Mouse (Mus musculus) midbrain, embryonic 12.5 days (tissue): Measurements from ENCODE around the gene A530064D06Rik. TPM values are rescaled to one million over a fixed set of nuclear protein-coding genes. Genes with fewer than 3 reads are reported as not detected.

Source experiments
- ATAC-seq: fragments of 200-750 bp; cut with Nextera tagmentation; 2 replicates; pipeline ENCODE4 v1.8.0; 2017; ENCODE audit warnings: low read depth, moderate TSS enrichment, moderate library complexity; ENCODE audit not compliant: low FRiP score
- H3K27ac ChIP-seq: fragments of 300-500 bp; sonication (generic); replicated peaks from 2 replicates; pipeline ENCODE4 v1.5.1; 2016; ENCODE audit warnings: mild to moderate bottlenecking
- H3K27me3 ChIP-seq: fragments of 300-500 bp; sonication (generic); 2 replicates; pipeline ENCODE4 v1.6.1; 2016; ENCODE audit warnings: mild to moderate bottlenecking
- H3K36me3 ChIP-seq: fragments of 300-500 bp; sonication (generic); 2 replicates; pipeline ENCODE4 v1.6.1; 2016
- H3K4me1 ChIP-seq: fragments of 300-500 bp; sonication (generic); 2 replicates; pipeline ENCODE4 v1.6.1; 2016
- H3K4me2 ChIP-seq: fragments of 300-500 bp; sonication (generic); replicated peaks from 2 replicates; pipeline ENCODE4 v1.6.1; 2016; ENCODE audit warnings: mild to moderate bottlenecking, moderate library complexity
- H3K4me3 ChIP-seq: fragments of 300-500 bp; sonication (generic); 2 replicates; pipeline ENCODE4 v1.5.1; 2016; ENCODE audit warnings: mild to moderate bottlenecking
- H3K9ac ChIP-seq: fragments of 300-500 bp; sonication (generic); replicated peaks from 2 replicates; pipeline ENCODE4 v1.6.1; 2016; ENCODE audit warnings: mild to moderate bottlenecking, moderate library complexity
- H3K9me3 ChIP-seq: fragments of 300-500 bp; sonication (generic); 2 replicates; pipeline ENCODE4 v1.6.1; 2016; ENCODE audit warnings: mild to moderate bottlenecking
- WGBS: fragments of 180-500 bp; shearing (Covaris S2); methylation state at CpG from one replicate; pipeline ENCODE4 v1.1.7; 2016; 5-methylcytosine and 5-hydroxymethylcytosine counted together
- polyA plus RNA-seq: library from polyadenylated mRNA; unstranded; fragments of >200 nt; fragmentation: Nextera tagmentation; extraction: Ambion mirVana; gene quantifications from 2 replicates; pipeline ENCODE4 v1.2.1, GENCODE M21; 2016

A530064D06Rik gene
- polyA plus RNA-seq, 1 experiment from 2014 or later = not detected

GRCm38 (mm10) chr17:48118570-48118969, 48.5 kb downstream of the A530064D06Rik start:
- Histone ChIP-seq H3K4me1 (no peaks in the 10 kb centered on the region), H3K4me2 (no peak overlapping the region), H3K4me3 (no peak overlapping the region), H3K27me3 (no peaks in the 10 kb centered on the region), H3K9me3 (peaks cover 4% of the 10 kb centered on the region; the same call in 1 of the 2 replicates), H3K27ac (no peak overlapping the region), H3K36me3 (no peaks in the 10 kb centered on the region), H3K9ac (no peak overlapping the region)
- 75% methylated on average over 1 of the region's 1 CpGs for WGBS
- ATAC-seq = no peak

DNA sequence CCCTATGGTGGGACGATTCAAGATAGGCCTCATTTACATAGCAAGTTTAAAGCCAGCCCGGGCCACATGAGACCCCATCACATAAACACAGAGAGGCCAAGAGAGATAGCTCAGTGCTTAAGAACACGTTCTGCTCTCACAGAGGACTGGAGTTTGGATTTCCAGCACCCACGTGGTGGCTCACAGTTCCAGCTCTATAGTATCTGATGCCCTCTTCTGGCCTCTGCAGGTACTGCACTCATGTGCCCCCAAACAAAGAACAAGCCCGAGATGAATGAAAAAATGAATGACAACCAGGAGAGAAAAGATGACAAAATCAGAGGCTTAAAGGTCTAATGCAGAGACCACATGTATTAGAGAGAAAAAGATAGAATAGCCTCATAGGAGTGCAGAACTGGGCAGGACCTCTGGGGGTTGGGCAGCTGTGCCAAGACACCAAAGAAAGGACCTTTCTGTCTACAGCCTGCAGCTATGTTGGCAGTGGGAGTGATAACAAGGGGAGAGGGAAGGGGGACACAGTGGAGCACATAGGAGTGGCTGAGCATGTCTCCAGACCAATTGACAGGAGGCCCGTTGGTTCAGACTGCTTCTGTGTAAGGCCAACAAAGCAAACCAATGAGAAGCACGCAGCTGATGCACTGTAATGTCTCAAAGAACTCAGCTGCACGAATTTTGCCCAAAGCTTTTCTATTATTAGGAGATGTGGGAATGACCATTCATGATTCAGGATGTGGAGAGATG, 56.4 kb downstream of the A530064D06Rik start:
- no peaks in the 10 kb centered on the region; the same call in 1 of the 2 replicates for H3K27me3 ChIP-seq
- WGBS = 54% methylated on average over 8 of the region's 8 CpGs
- ATAC-seq = no peak

GRCm38 (mm10) chr17:48108520-48108919, 58.6 kb downstream of the A530064D06Rik start:
- 67% methylated on average over 3 of the region's 3 CpGs for WGBS

More for the DNA sequence above, 56.4 kb downstream of the A530064D06Rik start:
- no peak overlapping the region for H3K4me2 ChIP-seq
- no peak overlapping the region for H3K27ac ChIP-seq
- no peaks in the 10 kb centered on the region for H3K4me1 ChIP-seq
- peaks cover 5% of the 10 kb centered on the region; the same call in 1 of the 2 replicates for H3K9me3 ChIP-seq
- H3K4me3 ChIP-seq = no peak overlapping the region
- H3K9ac ChIP-seq = no peak overlapping the region
- H3K36me3 ChIP-seq = no peaks in the 10 kb centered on the region

GRCm38 (mm10) chr17:48107862-48108261, 59.2 kb downstream of the A530064D06Rik start:
- Histone ChIP-seq H3K4me2 (no peak overlapping the region), H3K4me1 (no peaks in the 10 kb centered on the region), H3K36me3 (no peaks in the 10 kb centered on the region), H3K27ac (no peak overlapping the region), H3K9ac (no peak overlapping the region), H3K4me3 (no peak overlapping the region), H3K27me3 (no peaks in the 10 kb centered on the region; the same call in 1 of the 2 replicates), H3K9me3 (no peaks in the 10 kb centered on the region)
- no peak for ATAC-seq
- WGBS = 62% methylated on average over 6 of the region's 6 CpGs

More at GRCm38 (mm10) chr17:48108520-48108919, 58.6 kb downstream of the A530064D06Rik start:
- Histone ChIP-seq H3K4me3 (no peak overlapping the region), H3K27me3 (no peaks in the 10 kb centered on the region; the same call in 1 of the 2 replicates), H3K4me2 (no peak overlapping the region), H3K27ac (no peak overlapping the region), H3K9me3 (peaks cover under 1% of the 10 kb centered on the region; the same call in 1 of the 2 replicates), H3K36me3 (no peaks in the 10 kb centered on the region), H3K4me1 (no peaks in the 10 kb centered on the region), H3K9ac (no peak overlapping the region)
- ATAC-seq = no peak

- Histone ChIP-seq H3K9me3 (no peaks in the 10 kb centered on the region), H3K36me3 (no peaks in the 10 kb centered on the region), H3K9ac (no peak overlapping the region), H3K4me1 (no peaks in the 10 kb centered on the region), H3K4me3 (no peak overlapping the region), H3K4me2 (no peak overlapping the region), H3K27ac (no peak overlapping the region), H3K27me3 (no peaks in the 10 kb centered on the region; the same call in 1 of the 2 replicates)
- 52% methylated on average over 4 of the region's 4 CpGs for WGBS
- ATAC-seq = no peak
Observed at GRCm38 (mm10) chr17:48107333-48107732, 59.7 kb downstream of the A530064D06Rik start.

- no peaks in the 10 kb centered on the region for H3K9me3 ChIP-seq
- WGBS = 14% methylated on average over 20 of the region's 21 CpGs
- H3K4me3 ChIP-seq = peak overlapping the region; percentile 27
- peaks cover 40% of the 10 kb centered on the region for H3K4me1 ChIP-seq
- H3K27ac ChIP-seq = no peak overlapping the region
- ATAC-seq = peak; percentile 56
- peaks cover 47% of the 10 kb centered on the region for H3K27me3 ChIP-seq
- H3K9ac ChIP-seq = no peak overlapping the region
- H3K4me2 ChIP-seq = peak overlapping the region; percentile 46
- no peaks in the 10 kb centered on the region for H3K36me3 ChIP-seq
Observed at GRCm38 (mm10) chr17:48100441-48101417, 66.3 kb downstream of the A530064D06Rik start.

GRCm38 (mm10) chr17:48099312-48099711, 67.8 kb downstream of the A530064D06Rik start:
- peaks cover 62% of the 10 kb centered on the region for H3K27me3 ChIP-seq
- no peak overlapping the region for H3K9ac ChIP-seq
- no peaks in the 10 kb centered on the region for H3K36me3 ChIP-seq
- no peak overlapping the region for H3K27ac ChIP-seq
- H3K4me1 ChIP-seq = peaks cover 51% of the 10 kb centered on the region
- H3K4me3 ChIP-seq = no peak overlapping the region
- H3K9me3 ChIP-seq = no peaks in the 10 kb centered on the region
- no peak for ATAC-seq
- H3K4me2 ChIP-seq = no peak overlapping the region
- 9% methylated on average over 11 of the region's 11 CpGs for WGBS

Other genes starting within 250 kb of the A530064D06Rik start
- 34.5 and 35.3 TPM in 2 replicates for gene Foxp4, start 242.6 kb downstream of the A530064D06Rik start, polyA plus RNA-seq
- not detected in 2 replicates for gene 1700122O11Rik, start 129.0 kb downstream of the A530064D06Rik start, polyA plus RNA-seq
- not detected in 2 replicates for gene 1700067P10Rik, start 78.0 kb downstream of the A530064D06Rik start, polyA plus RNA-seq
- gene 9830107B12Rik, start 21.0 kb downstream of the A530064D06Rik start, polyA plus RNA-seq = 0.09 TPM in 1 of 2 replicates, not detected in the other
- 0.08 and 0.11 TPM in 2 replicates for gene Trem1, start 65.5 kb upstream of the A530064D06Rik start, polyA plus RNA-seq
- not detected in 2 replicates for gene Trem3, start 80.5 kb upstream of the A530064D06Rik start, polyA plus RNA-seq
- 0.10 TPM in 1 of 2 replicates, not detected in the other for gene Treml4, start 97.0 kb upstream of the A530064D06Rik start, polyA plus RNA-seq
- gene Treml2, start 132.2 kb upstream of the A530064D06Rik start, polyA plus RNA-seq = 0.17 and 0.26 TPM in 2 replicates
- 0.17 and 0.22 TPM in 2 replicates for gene B430306N03Rik, start 148.9 kb upstream of the A530064D06Rik start, polyA plus RNA-seq
- gene Trem2, start 179.1 kb upstream of the A530064D06Rik start, polyA plus RNA-seq = 2.2 and 4.1 TPM in 2 replicates
- gene Treml1, start 192.6 kb upstream of the A530064D06Rik start, polyA plus RNA-seq = 1.6 and 2.1 TPM in 2 replicates
- gene Nfya, start 242.6 kb upstream of the A530064D06Rik start, polyA plus RNA-seq = 15.4 and 17.2 TPM in 2 replicates
- 79.4 and 81.8 TPM in 2 replicates for gene Oard1, start 242.7 kb upstream of the A530064D06Rik start, polyA plus RNA-seq